Mouse (Mus musculus) E14TG2a.4 (cell line): ENCODE data around the gene Rnaseh2a.
"Not testable (repeated sequence)": the region's sequence is repeated elsewhere in the genome, so short reads cannot be mapped to it uniquely, and the experiment has no call there.

ENCODE experiments used
- CTCF ChIP-seq: conservative IDR thresholded peaks from 2 replicates; pipeline ENCODE4 v1.5.1; 2014; ENCODE audit warnings: low read length
- POU5F1 ChIP-seq: IDR thresholded peaks from 2 replicates; pipeline ENCODE4 v1.6.1; 2014; ENCODE audit warnings: low read length, borderline replicate concordance

DNA sequence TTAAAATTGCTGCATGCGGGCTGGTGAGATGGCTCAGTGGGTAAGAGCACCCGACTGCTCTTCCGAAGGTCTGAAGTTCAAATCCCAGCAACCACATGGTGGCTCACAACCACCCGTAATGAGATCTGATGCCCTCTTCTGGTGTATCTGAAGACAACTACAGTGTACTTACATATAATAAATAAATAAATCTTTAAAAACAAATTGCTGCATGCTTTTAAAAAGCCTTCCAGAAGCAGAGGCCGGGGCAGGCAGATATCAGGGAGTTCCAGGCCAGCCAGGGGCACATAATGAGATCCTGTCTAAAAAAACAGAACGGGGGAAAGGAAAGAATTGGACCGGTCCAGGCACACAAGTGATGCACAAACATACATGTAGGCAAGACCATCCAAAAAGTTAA, 61.6 kb downstream of the Rnaseh2a start:
- TF ChIP-seq CTCF, POU5F1: not testable (repeated sequence)
